Mouse (Mus musculus) kidney, adult 2 months (tissue): ENCODE measurements around the gene Evi2a. TPM values are rescaled to one million over a fixed set of nuclear protein-coding genes. Genes with fewer than 3 reads are reported as not detected.

Experiments used
- DNase-seq: peaks from one replicate; pipeline ENCODE4 v3.0.0; 2021
- H3K27ac ChIP-seq: fragments of 200-500 bp; 2 replicates; pipeline ENCODE4 v1.5.1; 2012; ENCODE audit warnings: low read depth, low read length, control low read depth, inconsistent platforms; ENCODE audit not compliant: insufficient read depth
- H3K27me3 ChIP-seq: fragments of 200-500 bp; replicated peaks from 2 replicates; pipeline ENCODE4 v1.6.1; 2012; ENCODE audit warnings: mild to moderate bottlenecking, moderate library complexity, low read length, inconsistent platforms; ENCODE audit not compliant: control insufficient read depth, insufficient read depth
- H3K36me3 ChIP-seq: fragments of 200-500 bp; 2 replicates; pipeline ENCODE4 v1.6.1; 2012; ENCODE audit warnings: mild to moderate bottlenecking, moderate library complexity, low read length, inconsistent platforms; ENCODE audit not compliant: control insufficient read depth, insufficient read depth
- H3K4me1 ChIP-seq: fragments of 200-500 bp; 2 replicates; pipeline ENCODE4 v1.6.1; 2011; ENCODE audit warnings: low read length; ENCODE audit not compliant: control insufficient read depth, insufficient read depth
- H3K4me3 ChIP-seq: fragments of 200-500 bp; 2 replicates; pipeline ENCODE4 v1.5.1; 2011; ENCODE audit warnings: mild to moderate bottlenecking, low read depth, low read length, control low read depth; ENCODE audit not compliant: insufficient read depth
- CTCF ChIP-seq: fragments of 200-500 bp; conservative IDR thresholded peaks from 2 replicates; pipeline ENCODE4 v1.5.1; 2011; ENCODE audit warnings: low read depth, mild to moderate bottlenecking, control low read depth, low read length, moderate library complexity, mixed read lengths; ENCODE audit not compliant: insufficient read depth, insufficient read length
- POLR2A ChIP-seq: fragments of 200-500 bp; IDR thresholded peaks from one replicate; pipeline ENCODE4 v1.6.1; 2011; ENCODE audit warnings: low read depth, low read length, control low read depth
- WGBS: fragments of 180-500 bp; shearing (Covaris S2); methylation state at CpG from one replicate; pipeline ENCODE4 v1.1.7; 2018; 5-methylcytosine and 5-hydroxymethylcytosine counted together
- polyA plus RNA-seq: library from polyadenylated mRNA; depleted of rRNA; stranded (reverse); fragments of >200 nt; gene quantifications from 2 replicates; pipeline ENCODE4 v1.2.3, GENCODE M21; 2012

Evi2a gene
- polyA plus RNA-seq, 1 experiment, result 5.3 TPM

DNA sequence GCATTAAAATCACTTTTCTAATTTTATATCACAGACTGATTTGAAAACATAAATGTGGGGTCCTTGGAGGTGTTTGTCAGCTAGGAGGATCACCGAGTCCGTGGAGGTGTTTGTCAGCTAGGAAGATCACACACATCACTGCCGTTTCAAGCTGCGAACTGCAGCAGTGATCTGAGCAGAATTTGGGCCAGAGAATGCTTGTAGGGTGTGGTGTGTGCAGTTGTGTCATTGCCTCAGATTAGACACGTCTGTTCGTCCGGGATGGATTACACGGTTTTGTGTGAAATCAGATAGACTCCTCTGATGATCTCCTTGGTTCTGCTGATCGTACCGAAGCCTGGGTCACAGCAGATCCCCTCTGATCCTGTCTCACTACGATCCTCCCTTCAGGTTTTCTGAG is 365 bp upstream of the Evi2a start:
- no peak for TF ChIP-seq POLR2A
- no peak for TF ChIP-seq CTCF

DNA sequence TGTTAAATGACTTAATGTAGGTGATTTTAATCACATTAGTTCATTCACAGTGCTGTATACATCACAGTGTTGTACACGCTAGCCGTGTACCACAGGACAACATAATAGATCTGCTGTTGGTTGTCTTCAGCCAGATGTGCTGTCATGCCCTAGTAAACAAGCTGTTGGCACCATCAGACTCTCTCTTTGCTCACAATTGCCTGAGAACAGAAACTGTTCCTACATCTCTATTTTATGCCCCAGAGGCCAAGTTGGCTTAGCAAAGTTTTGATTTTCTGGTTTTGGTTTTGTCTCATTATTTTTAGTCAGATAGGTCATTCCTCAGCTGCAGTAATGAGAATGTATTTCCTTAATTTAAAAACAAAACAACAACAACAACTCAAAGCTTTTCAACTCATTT is 673 bp downstream of the Evi2a start:
- no peak overlapping the region for H3K4me3 ChIP-seq

More for the DNA sequence above, 365 bp upstream of the Evi2a start:
- no peak overlapping the region for H3K4me3 ChIP-seq
- H3K27me3 ChIP-seq, result no peaks in the 10 kb centered on the region
- H3K36me3 ChIP-seq, result no peaks in the 10 kb centered on the region; the same call in 1 of the 2 replicates
- H3K27ac ChIP-seq, result no peak overlapping the region
- 86% methylated on average over 11 of the region's 11 CpGs for WGBS
- DNase-seq, result no peak
- H3K4me1 ChIP-seq, result peaks cover 15% of the 10 kb centered on the region

DNA sequence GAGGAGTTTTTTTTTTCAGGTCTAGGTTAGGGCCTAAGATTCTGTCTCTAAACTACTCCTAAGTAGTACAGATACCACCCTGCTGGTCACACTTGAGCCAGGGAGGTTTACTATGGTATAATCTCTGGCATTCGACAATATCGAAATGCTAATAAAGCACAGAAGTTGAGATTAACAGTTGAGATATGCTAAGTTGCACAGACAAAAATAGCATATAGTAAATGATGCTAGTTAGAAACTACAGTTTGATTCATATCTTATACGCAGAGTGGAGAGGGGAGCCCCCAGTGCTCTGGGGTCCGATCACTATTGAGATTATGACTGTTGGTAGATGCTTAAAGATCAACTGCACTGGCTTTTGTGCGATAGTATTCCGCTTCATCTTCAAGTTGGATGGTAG is 1.2 kb downstream of the Evi2a start:
- no peaks in the 10 kb centered on the region for H3K27me3 ChIP-seq

More for the DNA sequence above, 673 bp downstream of the Evi2a start:
- TF ChIP-seq POLR2A, result no peak
- TF ChIP-seq CTCF, result no peak
- no peaks in the 10 kb centered on the region; the same call in 1 of the 2 replicates for H3K36me3 ChIP-seq
- no peaks in the 10 kb centered on the region for H3K27me3 ChIP-seq
- no peak for DNase-seq
- 81% methylated on average over 2 of the region's 2 CpGs for WGBS
- peaks cover 17% of the 10 kb centered on the region for H3K4me1 ChIP-seq
- H3K27ac ChIP-seq, result no peak overlapping the region

DNA sequence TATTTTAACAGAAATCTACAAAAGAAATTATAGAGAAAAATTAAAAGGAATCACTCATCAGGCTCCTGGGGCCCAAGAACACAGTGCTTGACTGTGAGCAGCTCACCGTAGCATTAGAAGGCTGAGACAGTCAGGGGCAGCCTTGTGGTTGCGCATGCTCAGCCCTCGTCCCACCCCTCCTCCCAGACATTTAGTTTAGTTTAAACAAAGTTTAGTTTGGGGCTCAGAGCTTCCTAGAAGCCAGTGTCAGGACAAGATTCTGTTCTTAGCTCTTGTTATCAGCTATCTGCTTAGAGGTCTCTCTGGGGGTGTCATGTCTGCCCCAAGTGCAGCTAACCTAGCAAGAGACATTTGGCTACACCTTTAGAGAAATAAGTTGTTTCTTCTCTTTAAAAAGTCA is 1.8 kb downstream of the Evi2a start:
- no peaks in the 10 kb centered on the region for H3K27me3 ChIP-seq
- no peaks in the 10 kb centered on the region; the same call in 1 of the 2 replicates for H3K36me3 ChIP-seq
- no peak overlapping the region for H3K4me3 ChIP-seq
- TF ChIP-seq CTCF, result no peak
- H3K27ac ChIP-seq, result no peak overlapping the region
- DNase-seq, result no peak
- WGBS, result 92% methylated on average over 3 of the region's 3 CpGs
- H3K4me1 ChIP-seq, result peaks cover 12% of the 10 kb centered on the region

More for the DNA sequence above, 1.2 kb downstream of the Evi2a start:
- WGBS, result 81% methylated on average over 6 of the region's 6 CpGs
- no peak for TF ChIP-seq CTCF
- no peak for TF ChIP-seq POLR2A
- H3K4me3 ChIP-seq, result no peak overlapping the region
- peaks cover 16% of the 10 kb centered on the region for H3K4me1 ChIP-seq
- H3K36me3 ChIP-seq, result no peaks in the 10 kb centered on the region; the same call in 1 of the 2 replicates
- DNase-seq, result no peak
- no peak overlapping the region for H3K27ac ChIP-seq

DNA sequence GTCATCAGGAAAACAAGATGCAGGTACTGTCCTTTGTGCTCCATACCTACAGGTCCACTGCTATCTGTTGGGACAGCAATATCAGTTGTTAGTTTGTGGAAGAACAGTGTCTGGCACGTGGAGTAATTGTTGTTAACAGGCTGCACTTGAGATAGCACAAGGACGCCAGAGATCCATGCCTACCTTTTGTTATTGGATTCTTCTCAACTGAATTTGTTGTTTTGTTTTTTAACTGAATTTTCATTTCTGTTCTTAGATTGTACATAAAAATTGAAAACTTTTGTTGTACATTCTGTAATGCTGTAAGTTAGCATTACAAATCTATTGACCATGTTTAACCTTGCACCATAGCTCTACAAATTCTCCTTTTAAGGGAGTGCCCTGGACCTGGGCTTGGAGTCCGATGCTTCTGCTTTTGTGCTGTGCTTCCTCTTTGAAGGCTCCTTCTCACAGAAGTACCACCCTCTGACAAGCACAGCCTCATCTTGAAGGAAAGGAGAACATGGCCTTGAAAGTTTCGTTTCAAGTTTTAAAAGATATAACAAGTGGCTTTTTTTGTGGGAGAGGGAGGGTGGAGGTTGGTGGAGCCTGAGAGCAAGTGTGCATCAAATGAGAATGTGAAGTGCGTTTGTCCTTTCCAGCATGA is 2.5 kb downstream of the Evi2a start:
- DNase-seq, result peak; percentile 30
- H3K4me3 ChIP-seq, result no peak overlapping the region
- 88% methylated on average over 5 of the region's 5 CpGs for WGBS
- H3K27ac ChIP-seq, result no peak overlapping the region; the same call in 1 of the 2 replicates
- no peaks in the 10 kb centered on the region; the same call in 1 of the 2 replicates for H3K36me3 ChIP-seq
- H3K27me3 ChIP-seq, result no peaks in the 10 kb centered on the region
- peaks cover 12% of the 10 kb centered on the region for H3K4me1 ChIP-seq
- TF ChIP-seq CTCF (no peak), POLR2A (no peak)

DNA sequence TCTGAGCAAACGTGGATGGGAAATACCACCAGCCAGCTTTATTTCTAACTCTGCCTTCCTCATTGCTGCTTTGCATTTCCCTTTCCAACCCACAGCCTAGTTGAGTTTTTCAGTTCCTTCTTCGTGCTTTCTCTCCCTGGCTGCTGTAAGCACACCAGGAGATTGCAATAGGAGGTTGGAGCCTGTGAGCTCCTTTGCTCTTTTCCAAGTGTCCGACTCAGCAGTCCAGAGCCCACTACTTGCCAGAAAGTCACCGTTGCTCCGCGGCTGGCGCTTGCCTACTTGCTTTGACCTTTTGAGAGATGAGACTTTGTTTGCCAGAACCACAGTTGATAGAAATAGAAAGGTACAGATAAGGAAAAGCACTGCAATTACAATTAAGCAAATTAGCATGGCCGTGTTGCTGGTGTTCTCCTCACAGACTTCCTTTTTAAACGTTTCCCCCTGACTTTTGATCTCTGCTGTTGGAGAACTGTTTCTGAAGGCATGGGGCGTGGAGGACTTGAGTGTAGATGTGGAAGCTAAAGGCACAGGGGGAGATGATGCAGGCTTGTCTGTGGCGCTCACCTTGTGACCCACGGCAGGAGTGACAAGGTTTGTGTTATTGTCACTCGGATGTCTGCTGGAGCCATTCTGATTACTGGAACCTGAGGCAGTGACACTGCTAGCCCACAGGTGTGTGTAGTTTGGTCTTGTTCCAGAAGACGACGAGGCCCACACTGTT is 3.2 kb downstream of the Evi2a start:
- Histone ChIP-seq H3K27me3 (no peaks in the 10 kb centered on the region), H3K36me3 (no peaks in the 10 kb centered on the region; the same call in 1 of the 2 replicates), H3K4me3 (no peak overlapping the region), H3K4me1 (peaks cover 12% of the 10 kb centered on the region), H3K27ac (peak overlapping the region; percentile 69; the same call in 1 of the 2 replicates)
- peak; percentile 65 for DNase-seq
- 44% methylated on average over 15 of the region's 15 CpGs for WGBS
- TF ChIP-seq CTCF, result no peak
- no peak for TF ChIP-seq POLR2A

DNA sequence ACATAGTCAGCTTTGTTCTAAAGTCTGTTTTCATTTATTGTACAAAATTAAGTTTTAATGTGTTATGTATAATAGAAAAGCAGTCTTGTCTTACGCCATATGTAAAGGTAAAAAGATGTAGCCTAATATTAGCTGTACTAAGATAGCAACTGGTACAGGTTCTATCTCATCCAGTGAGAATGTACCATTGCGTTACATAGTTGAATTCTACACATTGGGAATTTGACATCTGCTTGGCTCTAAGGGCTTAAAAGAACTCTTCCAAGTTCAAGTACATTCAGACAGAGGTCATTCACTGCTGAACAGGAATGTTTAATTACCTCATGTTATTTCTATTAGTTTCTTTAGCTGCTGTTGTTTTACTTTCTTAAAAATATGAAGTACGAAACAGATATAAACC is 3.9 kb downstream of the Evi2a start:
- Histone ChIP-seq H3K36me3 (no peaks in the 10 kb centered on the region; the same call in 1 of the 2 replicates), H3K27me3 (no peaks in the 10 kb centered on the region), H3K27ac (peak overlapping the region; percentile 69; the same call in 1 of the 2 replicates), H3K4me1 (peaks cover 12% of the 10 kb centered on the region), H3K4me3 (no peak overlapping the region)
- 66% methylated on average over 3 of the region's 3 CpGs for WGBS
- DNase-seq, result no peak
- no peak for TF ChIP-seq POLR2A
